Mouse (Mus musculus) ES-E14 (cell line): ENCODE data around the gene Adamts16.

Experiments
- CHD2 ChIP-seq: IDR thresholded peaks from 2 replicates; pipeline ENCODE4 v1.6.1; 2014; ENCODE audit warnings: mild to moderate bottlenecking, low read depth, low read length, inconsistent platforms
- HCFC1 ChIP-seq: IDR thresholded peaks from 2 replicates; pipeline ENCODE4 v1.6.1; 2012; ENCODE audit warnings: low read length, inconsistent platforms, borderline replicate concordance; ENCODE audit not compliant: insufficient read depth

DNA sequence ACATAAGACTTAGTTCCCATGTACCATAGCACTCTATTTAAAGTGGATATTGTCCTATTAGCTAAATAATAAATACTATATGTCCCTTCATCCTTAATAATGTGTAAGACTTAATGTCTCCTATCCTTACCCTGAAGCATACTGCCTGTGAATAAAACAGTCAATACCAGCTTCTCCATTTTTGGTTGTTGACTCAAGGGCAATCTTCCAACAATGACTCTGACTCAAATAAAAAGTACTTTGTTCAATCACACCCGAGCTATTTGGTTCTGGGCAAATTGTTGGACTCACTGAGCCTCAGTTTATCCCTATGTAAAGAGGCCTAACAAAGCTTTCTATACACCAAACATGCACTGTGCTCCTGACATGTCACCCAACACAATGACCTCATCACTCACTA lies 51.8 kb downstream of the Adamts16 start:
- TF ChIP-seq HCFC1 = no peak
- no peak for TF ChIP-seq CHD2
